Mouse (Mus musculus) G1E (cell line): ENCODE data around the gene Msh2. TPM values are rescaled to one million over a fixed set of nuclear protein-coding genes. Genes with fewer than 3 reads are reported as not detected.

Experiments
- ATAC-seq: 2 replicates; pipeline ENCODE4 v1.8.0; 2016; ENCODE audit warnings: mild to moderate bottlenecking; ENCODE audit not compliant: insufficient number of reproducible peaks, poor library complexity, low FRiP score, severe bottlenecking; ENCODE audit errors: extremely low read depth
- DNase-seq: peaks from one replicate; pipeline ENCODE4 v3.0.0; 2012; ENCODE audit warnings: low spot score
- H3K27me3 ChIP-seq: 2 replicates; pipeline ENCODE4 v1.6.1; 2012; ENCODE audit warnings: mild to moderate bottlenecking, low read length, inconsistent platforms; ENCODE audit not compliant: insufficient read depth
- H3K36me3 ChIP-seq: replicated peaks from 2 replicates; pipeline ENCODE3; 2012; ENCODE audit warnings: mild to moderate bottlenecking, inconsistent platforms
- H3K4me1 ChIP-seq: 2 replicates; pipeline ENCODE4 v1.6.1; 2012; ENCODE audit warnings: low read depth, low read length, inconsistent platforms, mixed read lengths; ENCODE audit not compliant: insufficient read depth
- H3K4me3 ChIP-seq: 2 replicates; pipeline ENCODE4 v1.5.1; 2012; ENCODE audit warnings: low read depth, mild to moderate bottlenecking, inconsistent platforms, low read length, moderate library complexity, mixed read lengths
- H3K9me3 ChIP-seq: replicated peaks from 2 replicates; pipeline ENCODE4 v1.6.1; 2012; ENCODE audit warnings: inconsistent platforms
- CTCF ChIP-seq: IDR thresholded peaks from 2 replicates; pipeline ENCODE4 v1.5.1; 2012; ENCODE audit warnings: low read depth, low read length, inconsistent platforms, mixed read lengths
- GATA1 ChIP-seq: IDR thresholded peaks from 2 replicates; pipeline ENCODE4 v1.6.1; 2012; ENCODE audit warnings: borderline replicate concordance, low read length, inconsistent platforms, mixed read lengths
- GATA2 ChIP-seq: IDR thresholded peaks from 2 replicates; pipeline ENCODE4 v1.6.1; 2012; ENCODE audit warnings: low read depth, low read length, inconsistent platforms, borderline replicate concordance
- POLR2AphosphoS5 ChIP-seq: IDR thresholded peaks from 2 replicates; pipeline ENCODE4 v1.6.1; 2012; ENCODE audit warnings: low read depth, low read length, inconsistent platforms; ENCODE audit not compliant: insufficient replicate concordance
- TAL1 ChIP-seq: conservative IDR thresholded peaks from 2 replicates; pipeline ENCODE4 v1.6.1; 2012; ENCODE audit warnings: low read depth, low read length, inconsistent platforms, mixed read lengths
- polyA plus RNA-seq: library from polyadenylated mRNA; stranded (reverse); fragments of >175 nt; gene quantifications from 2 replicates; pipeline ENCODE4 v1.2.3, GENCODE M21; 2012
- total RNA-seq, 2 experiments: library from RNA; stranded (forward) in 1 of 2; stranded (reverse) in 1 of 2; fragments of 200-1000 nt in 1 of 2; fragments of >200 nt in 1 of 2; fragmentation: Nextera tagmentation in 1 of 2; gene quantifications; 2 replicates each; pipeline ENCODE4 v1.2.3; 2014 to 2017

Msh2 gene
- total and polyA plus RNA-seq, 3 experiments, result 58.5 to 110 (median 64.9) TPM

DNA sequence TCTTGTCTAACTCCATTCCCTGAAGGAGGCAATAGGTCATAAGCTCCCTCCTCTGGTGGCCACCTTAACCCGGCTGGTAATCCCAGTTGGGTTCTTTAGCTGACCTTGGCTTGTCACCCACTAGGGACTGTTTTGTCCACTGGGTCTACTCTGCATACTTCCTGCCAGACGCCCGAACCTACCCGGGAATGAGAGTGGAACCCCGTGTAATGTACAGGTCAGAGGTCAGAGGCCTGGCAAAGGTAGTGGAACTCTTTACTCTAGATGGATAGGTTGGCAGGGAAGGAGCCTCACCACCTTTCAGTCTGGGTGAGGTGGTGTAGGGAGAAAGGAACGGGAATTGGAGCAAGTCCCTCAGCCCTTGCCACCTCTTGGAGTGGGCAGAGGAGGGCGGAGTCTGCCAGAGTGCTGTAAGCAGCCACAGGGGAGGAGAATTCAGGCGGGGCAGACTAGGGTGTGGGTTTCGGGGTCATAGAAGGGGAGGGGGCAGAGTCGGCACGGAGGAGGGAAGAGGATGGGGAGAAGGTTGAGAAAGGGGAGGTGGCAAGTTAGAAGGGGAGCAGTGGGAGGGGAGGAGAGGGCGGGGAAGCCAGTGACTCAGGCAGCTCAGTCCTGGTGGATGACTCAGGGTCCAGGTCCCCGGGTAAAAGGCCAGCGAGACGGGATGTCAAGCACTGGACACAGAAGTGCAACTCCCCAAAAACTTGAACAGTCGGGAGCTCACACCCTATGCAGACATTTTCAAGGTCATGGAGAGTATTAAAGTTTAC, 27.1 kb downstream of the Msh2 start:
- Histone ChIP-seq H3K4me3 (no peak overlapping the region), H3K4me1 (peaks cover 6% of the 10 kb centered on the region), H3K27me3 (no peaks in the 10 kb centered on the region), H3K9me3 (no peaks in the 10 kb centered on the region), H3K36me3 (peaks cover 92% of the 10 kb centered on the region)
- no peak for TF ChIP-seq POLR2AphosphoS5
- no peak for TF ChIP-seq GATA2
- no peak for TF ChIP-seq TAL1
- TF ChIP-seq CTCF, result no peak
- no peak for TF ChIP-seq GATA1
- DNase-seq (no peak), ATAC-seq (no peak)

DNA sequence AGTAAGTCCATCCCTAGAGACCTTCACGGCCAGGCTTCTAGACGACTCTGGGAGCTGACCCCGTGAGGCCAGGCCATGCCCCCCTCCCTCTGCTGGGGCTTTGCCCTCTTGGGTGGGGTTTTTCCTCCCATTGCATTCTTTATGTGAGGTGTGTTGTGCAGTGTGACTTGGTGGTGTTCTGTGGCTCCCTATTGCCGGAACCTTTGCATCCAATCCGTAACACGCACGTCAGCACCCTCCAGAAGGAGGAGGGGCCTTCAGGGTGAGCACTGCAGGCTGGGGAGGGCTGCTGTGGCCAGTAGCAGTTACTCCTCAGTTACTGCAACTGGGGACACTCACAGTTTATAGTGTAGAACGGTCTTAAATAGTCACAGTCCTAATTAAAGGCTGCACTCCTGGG, 28.0 kb downstream of the Msh2 start:
- Histone ChIP-seq H3K36me3 (peaks cover 93% of the 10 kb centered on the region), H3K9me3 (no peaks in the 10 kb centered on the region), H3K4me1 (peaks cover 6% of the 10 kb centered on the region), H3K4me3 (no peak overlapping the region), H3K27me3 (no peaks in the 10 kb centered on the region)
- ATAC-seq (no peak), DNase-seq (no peak)
- no peak for TF ChIP-seq TAL1
- TF ChIP-seq GATA1, result no peak
- TF ChIP-seq GATA2, result no peak
- TF ChIP-seq POLR2AphosphoS5, result no peak
- TF ChIP-seq CTCF, result no peak

DNA sequence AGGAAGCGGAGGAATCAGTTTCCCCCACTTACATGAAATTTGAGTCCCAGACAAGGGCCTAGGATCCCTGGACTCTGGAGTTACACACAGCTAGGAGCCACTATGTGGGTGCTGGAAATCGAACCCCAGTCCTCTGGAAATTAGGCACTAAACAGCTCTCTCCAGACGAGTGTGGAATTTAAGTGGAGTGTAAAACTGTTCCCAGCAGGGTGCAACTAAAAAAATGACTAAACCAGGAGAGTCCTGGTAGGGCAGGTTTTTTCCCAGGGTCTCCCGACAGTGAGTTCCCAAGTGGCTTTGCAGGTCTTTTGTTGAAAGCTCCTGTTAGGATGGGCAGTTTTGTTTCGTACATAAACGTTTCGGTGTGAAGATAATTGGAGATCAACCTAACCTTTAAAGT, 52.6 kb downstream of the Msh2 start:
- no peak for TF ChIP-seq TAL1
- TF ChIP-seq GATA1, result no peak
- TF ChIP-seq POLR2AphosphoS5, result no peak
- no peak for TF ChIP-seq GATA2
- no peak for TF ChIP-seq CTCF
- no peak for ATAC-seq
- no peaks in the 10 kb centered on the region for H3K9me3 ChIP-seq

GRCm38 (mm10) chr17:87726489-87727356, 54.6 kb downstream of the Msh2 start:
- TF ChIP-seq POLR2AphosphoS5, result no peak
- TF ChIP-seq CTCF, result no peak
- no peak for TF ChIP-seq GATA1
- no peak for TF ChIP-seq GATA2
- TF ChIP-seq TAL1, result no peak
- Histone ChIP-seq H3K4me1 (no peaks in the 10 kb centered on the region), H3K27me3 (no peaks in the 10 kb centered on the region), H3K9me3 (no peaks in the 10 kb centered on the region), H3K36me3 (peaks cover 41% of the 10 kb centered on the region), H3K4me3 (no peak overlapping the region)
- ATAC-seq, result no peak
- no peak for DNase-seq

More for the DNA sequence above, 52.6 kb downstream of the Msh2 start:
- H3K36me3 ChIP-seq, result peaks cover 60% of the 10 kb centered on the region
- no peaks in the 10 kb centered on the region for H3K27me3 ChIP-seq
- DNase-seq, result no peak
- no peak overlapping the region for H3K4me3 ChIP-seq
- H3K4me1 ChIP-seq, result no peaks in the 10 kb centered on the region

DNA sequence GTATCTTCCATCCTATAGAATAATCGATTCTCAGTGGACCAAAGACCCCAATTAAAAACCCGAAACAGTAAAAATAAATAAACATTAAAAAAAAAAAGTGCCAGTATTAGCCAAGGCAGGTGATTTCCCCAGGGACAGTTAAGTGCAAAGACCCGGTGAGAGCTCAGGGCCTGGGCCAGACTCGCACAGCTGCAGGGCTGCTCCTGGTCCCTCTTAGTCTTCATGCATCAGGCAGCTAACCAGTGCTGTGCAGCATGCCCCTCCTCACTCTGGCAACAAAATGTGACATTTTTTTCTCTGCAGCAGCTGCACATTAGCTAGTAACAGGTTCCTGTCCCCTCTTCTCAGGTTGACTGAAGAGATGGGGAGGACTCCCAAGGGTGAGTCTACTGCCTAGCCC, 59.8 kb downstream of the Msh2 start:
- H3K4me1 ChIP-seq, result no peaks in the 10 kb centered on the region
- H3K36me3 ChIP-seq, result no peaks in the 10 kb centered on the region
- H3K4me3 ChIP-seq, result no peak overlapping the region
- DNase-seq (no peak), ATAC-seq (no peak)
- H3K9me3 ChIP-seq, result no peaks in the 10 kb centered on the region
- TF ChIP-seq TAL1 (no peak), GATA1 (no peak), POLR2AphosphoS5 (no peak), CTCF (no peak), GATA2 (no peak)
- no peaks in the 10 kb centered on the region for H3K27me3 ChIP-seq

DNA sequence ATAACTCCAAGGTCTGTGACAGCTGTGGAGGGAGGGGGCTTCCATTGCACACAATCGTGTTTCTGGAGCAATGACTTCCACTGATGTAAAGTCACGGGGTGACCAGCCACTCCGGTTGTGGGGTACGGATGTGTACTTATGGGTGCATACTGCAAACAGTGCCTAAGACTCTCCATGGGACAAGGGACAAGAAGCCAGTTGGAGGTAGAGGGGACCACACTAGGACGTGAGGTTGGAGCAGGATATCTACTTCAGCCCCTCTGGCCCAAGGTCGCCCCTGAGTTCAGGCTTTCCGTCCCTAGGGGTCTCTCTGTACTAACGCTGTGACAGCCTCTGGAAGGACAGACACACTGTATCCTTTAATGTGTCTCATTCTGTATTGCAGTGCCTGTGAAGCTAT, 62.3 kb downstream of the Msh2 start:
- H3K4me1 ChIP-seq, result no peaks in the 10 kb centered on the region
- H3K4me3 ChIP-seq, result no peak overlapping the region
- H3K9me3 ChIP-seq, result no peaks in the 10 kb centered on the region
- ATAC-seq, result no peak
- H3K27me3 ChIP-seq, result no peaks in the 10 kb centered on the region
- no peak for TF ChIP-seq TAL1
- no peak for TF ChIP-seq POLR2AphosphoS5
- no peak for TF ChIP-seq GATA1
- no peak for TF ChIP-seq GATA2
- TF ChIP-seq CTCF, result no peak
- DNase-seq, result no peak
- H3K36me3 ChIP-seq, result no peaks in the 10 kb centered on the region

DNA sequence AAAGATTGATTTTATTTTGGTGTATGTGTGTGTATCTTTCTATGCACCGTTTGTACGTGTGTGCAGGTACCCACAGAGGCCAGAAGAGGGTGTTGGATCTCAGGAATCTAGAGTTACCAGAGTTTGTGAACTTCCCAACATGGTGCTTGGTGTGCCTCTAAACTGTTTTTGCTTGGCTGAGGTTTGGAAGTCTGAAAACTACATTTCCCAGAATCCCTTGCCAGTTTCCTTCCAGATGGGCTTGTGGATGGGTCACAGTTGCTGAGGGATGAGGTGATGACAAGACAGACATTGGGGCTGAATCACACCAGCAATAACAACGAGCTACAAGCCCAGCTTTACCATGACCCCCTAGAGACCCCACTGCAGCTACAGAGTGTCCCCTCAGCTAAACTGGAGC, 65.0 kb downstream of the Msh2 start:
- no peak for DNase-seq
- Histone ChIP-seq H3K9me3 (no peaks in the 10 kb centered on the region), H3K36me3 (no peaks in the 10 kb centered on the region), H3K4me3 (no peak overlapping the region), H3K27me3 (no peaks in the 10 kb centered on the region), H3K4me1 (no peaks in the 10 kb centered on the region)
- TF ChIP-seq CTCF (no peak), TAL1 (no peak), GATA2 (no peak), POLR2AphosphoS5 (no peak), GATA1 (no peak)
- no peak for ATAC-seq
